Mouse (Mus musculus): ENCODE data around the gene Rpusd4.

The Rpusd4 gene

DNA sequence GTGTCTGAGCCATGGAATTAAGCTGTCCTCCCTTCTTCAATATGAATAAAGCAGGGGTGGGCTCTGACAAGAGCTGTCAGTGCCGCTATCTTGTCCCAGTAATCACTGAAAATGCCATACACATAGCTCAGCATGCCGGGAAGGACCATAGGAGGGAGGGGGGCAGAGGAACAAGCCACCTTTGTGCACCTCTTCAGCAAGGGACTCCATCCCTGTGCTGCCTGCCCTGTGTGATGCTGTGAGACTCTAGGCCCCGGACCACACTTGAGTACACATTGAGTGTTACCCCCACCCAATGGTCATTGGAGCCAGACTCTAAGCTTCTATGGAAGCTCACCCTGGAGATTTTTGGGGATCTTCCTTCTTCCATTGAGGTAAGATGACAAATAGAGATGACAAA is 18.7 kb downstream of the Rpusd4 start:
- no peak for DNase-seq (ENCODE audit: low read depth)

DNA sequence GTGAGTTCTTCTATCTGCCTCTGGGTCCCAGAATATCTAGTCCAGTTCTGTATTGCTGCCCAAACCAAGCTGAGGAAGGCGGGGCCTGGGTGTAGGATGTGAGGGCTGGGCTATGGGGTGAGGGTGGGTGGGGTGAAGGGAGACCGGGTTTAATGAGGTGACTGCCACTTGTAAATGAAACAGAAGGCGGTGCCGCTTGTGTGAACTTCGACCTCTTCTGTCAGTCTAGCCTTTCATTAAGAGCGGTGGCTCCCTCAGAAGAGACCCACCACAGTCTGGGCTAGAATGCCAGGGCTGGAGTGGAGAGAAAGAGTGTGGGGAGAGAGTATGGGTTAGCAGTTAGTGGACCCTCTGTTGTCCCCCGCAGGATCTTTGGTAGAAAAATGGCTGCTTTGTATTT is 22.3 kb downstream of the Rpusd4 start:
- no peak for DNase-seq (ENCODE audit: low read depth)

DNA sequence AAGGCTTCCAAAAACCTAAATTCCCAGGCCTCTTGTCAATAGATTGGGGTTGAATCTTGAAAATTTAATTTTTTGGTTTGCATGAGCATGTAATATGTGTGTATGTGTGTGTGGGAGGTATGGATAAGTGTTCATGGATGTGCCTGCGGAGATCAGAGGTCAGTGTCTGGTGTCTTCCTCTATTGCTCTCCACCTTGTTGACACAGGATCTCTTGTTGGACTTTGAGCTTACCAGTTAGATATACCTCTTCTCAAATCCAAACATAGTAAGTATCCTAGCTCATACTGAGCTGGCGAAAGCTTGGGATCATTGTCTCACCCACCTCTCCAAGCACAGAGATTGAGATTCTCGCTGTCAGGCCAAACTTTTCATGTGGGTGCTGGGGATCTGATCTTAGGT is 22.8 kb downstream of the Rpusd4 start:
- DNase-seq (ENCODE audit: low read depth) = no peak

DNA sequence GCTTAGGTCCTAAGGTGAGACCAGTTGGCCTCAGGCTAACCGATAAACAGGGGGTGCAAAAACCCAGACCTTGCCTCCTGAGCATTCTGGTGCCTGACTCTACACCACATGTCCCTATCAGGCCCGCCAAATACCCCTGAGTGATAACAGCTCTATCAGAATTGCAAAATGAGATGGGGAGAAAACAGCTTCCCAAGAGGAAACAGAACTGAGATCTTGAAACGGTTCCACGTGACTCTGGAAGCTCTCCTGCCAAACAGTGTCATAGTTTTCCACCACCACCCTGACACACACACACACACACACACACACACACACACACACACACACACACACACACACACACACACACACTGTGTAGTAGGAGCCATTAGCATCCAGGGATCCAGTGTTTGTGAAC is 23.3 kb downstream of the Rpusd4 start:
- DNase-seq (ENCODE audit: low read depth) = no peak

DNA sequence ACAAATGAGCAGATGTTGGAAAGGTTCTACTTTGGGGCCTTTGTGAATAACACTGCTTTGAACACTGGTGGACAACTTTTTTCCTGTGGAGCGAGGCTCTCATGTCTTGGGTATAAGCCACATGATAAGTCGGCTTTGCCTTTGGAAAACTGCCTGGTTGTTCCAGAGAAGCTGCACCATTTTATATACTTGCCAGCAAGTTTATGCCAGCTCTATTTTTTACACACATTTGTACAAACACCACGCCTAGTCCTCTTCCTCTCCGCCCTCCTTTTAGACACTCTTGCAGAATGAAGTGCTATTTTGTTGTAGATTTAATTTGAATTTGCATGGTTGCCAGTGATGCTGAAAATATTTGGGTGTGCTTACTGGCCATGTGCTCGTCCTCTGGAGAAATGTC is 25.8 kb downstream of the Rpusd4 start:
- no peak for DNase-seq (ENCODE audit: low read depth)

DNA sequence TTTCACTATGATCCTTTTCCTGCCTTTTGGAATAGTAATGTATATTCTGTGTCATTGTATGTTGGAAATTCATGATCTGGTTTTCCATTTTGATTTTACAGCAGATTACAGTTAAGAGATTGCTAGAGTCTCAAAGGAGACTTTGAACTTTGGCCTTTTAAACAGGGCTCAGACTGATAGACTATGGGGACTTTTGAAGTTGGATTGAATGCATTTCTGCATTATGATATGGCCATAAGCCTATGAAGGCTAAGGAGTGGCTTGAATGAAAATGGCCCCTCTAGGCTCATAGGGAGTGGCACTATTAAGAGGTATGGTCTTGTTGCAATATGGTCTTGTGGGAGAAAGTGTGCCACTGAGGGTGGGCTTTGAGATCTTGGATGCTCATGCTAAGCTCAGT is 30.1 kb downstream of the Rpusd4 start:
- no peak for DNase-seq (ENCODE audit: low read depth)

DNA sequence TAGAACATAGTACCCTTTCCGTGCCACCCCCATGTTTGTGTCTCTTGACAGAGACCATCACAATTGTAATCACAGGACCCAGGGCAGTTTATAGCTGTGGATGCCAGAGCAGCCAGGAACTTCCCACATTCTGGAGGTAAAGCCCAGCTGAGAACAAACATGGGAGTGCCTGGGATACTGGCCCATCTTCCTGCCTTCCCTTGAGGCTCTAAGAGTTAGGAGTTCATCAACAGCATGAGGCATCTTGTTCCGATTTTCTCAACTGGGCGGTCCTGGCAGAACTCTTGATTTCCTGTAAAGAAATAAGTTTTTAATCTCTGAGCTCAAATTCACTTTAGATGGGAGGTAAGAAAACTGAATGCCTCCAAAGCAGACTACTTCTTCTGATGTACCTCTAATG is 34.5 kb downstream of the Rpusd4 start:
- no peak for DNase-seq (ENCODE audit: low read depth)

DNA sequence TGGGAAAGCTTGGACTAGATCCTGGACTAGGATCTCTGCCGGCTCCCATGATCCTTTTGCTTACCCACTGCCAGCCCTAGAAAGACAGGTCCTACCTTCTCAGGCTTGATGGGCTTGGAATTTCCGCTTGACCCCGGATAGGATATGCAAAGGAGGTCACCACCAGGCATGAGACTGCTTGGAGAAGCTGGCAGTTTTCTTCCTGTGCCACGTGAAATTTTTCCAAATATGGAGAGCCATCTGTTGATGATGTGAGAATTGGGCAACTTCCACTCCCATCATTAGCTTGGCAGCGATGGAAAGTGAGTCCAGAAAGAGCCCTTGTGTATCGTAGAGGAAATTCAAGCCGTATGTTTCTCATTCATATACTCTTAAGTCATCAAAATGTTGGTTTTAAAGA is 39.8 kb downstream of the Rpusd4 start:
- DNase-seq (ENCODE audit: low read depth) = no peak

DNA sequence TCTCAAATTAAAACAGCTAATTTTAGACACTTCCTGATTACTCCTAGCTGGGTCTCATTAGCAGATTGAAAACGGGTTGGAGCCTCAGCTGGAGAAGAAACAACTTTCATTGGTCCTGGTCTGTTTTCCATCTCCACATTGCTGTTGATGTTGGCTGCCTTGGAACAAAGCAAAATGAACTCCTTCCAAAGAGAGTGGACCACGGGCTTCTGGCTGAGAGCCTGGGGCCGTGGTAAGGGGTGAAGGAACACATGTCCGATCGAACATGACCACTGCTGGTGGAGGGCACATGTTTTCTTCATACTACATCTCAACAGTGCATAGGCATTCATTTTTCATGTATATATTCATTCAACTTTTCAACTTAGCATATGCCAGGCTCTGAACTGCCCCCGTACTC is 42.7 kb downstream of the Rpusd4 start:
- DNase-seq (ENCODE audit: low read depth) = no peak

DNA sequence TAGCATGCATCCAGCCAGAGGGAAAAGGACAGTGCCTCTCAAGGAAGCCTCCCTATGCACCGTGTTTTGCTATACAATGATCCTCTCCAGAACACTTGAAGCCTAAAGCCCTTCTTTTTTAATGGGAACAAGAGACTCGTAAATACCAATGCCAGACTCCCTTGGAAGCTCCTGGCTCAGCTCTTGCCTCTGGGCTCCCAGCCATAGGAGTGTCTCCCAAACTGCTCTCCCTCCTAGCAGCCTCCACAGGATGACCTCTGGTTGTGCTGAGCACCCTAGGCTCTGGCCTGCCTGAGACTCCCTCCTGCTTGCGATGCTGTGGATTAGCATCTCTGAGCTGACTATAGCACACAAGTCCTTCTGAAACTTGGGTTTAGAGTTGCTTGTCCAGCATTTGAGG is 44.9 kb downstream of the Rpusd4 start:
- no peak for DNase-seq (ENCODE audit: low read depth)

DNA sequence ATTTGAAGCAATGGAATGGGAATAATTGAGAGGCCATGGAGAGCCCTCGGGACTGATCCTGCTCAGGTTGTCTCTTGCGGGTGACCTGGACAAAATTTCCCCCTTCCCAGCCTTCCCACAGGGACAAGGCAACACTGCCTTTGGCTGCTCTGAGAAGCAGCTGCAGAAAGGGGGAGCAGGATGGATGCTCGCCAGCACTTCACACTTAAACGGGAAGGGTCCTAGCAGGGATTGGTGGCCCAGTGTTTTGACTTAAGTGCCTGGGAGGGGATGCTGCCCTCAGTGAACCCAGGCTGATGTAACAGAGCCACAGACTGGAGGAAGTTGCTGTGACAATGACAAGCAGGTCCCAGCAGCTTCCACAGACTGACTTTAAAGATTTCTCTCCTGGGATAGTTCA is 45.9 kb downstream of the Rpusd4 start:
- DNase-seq (ENCODE audit: low read depth) = no peak

DNA sequence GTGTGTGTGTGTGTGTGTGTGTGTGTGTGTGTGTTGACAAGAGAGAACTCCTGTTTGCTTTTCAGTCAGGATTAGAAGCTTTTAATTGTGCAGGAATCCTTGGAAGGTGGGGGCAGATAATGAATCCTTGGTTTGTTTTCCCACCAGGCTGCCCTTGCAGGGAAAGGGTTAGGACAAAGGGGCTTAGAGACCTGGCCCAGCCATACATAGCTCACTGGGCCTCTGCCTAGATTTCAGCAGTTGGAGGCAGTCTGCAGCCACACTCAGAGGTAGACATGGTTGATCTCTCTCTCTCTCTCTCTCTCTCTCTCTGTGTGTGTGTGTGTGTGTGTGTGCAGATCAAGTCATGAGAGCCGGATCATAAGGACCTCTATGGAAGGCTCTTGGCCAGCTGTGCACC is 46.6 kb downstream of the Rpusd4 start:
- DNase-seq (ENCODE audit: low read depth) = no peak

DNA sequence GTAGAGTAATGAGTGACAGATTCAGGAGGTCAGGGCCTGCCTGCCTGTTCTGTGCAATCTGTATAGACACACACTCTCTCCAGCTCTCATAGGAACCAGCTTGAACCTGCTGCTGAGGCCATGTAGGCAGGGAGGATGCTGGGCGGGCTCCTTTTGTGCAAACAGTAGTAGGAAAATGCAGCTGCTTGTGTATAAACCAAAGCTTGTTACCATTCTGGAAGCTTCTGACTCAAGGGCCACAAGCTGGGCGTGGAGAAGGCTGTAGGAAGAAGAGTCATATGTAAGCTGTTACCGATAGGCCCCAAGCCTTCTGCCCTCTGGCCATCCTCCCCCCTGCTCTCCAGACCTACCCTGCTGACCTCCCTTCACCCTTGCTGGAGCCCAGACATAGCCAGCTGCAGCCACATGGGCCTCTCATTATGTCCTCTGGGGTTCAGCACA is 49.1 kb downstream of the Rpusd4 start:
- DNase-seq (ENCODE audit: low read depth) = no peak

DNA sequence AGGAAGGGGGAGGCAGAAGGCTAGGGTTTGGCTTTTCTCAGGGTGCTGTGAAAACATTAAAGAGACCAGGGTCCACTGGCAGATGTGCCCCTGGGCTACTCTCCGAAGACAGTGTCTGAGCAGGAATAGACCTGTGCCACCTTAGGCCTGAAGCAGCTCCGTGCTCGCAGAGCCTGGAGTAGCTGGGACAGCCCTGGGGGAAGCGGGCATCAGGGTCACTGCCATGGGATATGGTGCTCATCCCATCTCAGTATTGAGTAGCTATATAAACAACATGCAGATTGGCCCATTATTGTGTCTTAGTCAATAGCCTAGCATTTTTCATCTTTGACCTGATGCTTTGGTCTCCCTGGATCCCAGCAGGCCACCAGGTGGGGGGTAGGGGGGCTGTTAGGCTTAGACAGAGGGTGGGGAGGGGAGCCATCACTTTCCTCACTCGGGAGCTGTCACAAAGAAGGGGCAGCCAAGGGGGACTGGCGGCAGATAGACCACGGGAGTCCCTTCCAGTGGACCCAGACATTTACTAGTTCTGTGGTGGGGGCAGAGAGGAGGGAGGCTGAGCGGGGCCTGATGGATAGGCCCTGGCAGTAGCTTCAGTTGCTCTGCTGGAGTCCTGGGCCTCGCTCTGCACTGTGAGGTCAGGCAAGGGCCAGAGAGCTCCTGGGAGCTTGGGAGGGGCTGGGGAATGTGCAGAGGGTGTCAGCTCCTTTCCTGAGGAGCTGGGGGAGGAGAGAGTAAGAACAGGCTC is 49.7 kb downstream of the Rpusd4 start:
- DNase-seq (ENCODE audit: low read depth) = no peak

DNA sequence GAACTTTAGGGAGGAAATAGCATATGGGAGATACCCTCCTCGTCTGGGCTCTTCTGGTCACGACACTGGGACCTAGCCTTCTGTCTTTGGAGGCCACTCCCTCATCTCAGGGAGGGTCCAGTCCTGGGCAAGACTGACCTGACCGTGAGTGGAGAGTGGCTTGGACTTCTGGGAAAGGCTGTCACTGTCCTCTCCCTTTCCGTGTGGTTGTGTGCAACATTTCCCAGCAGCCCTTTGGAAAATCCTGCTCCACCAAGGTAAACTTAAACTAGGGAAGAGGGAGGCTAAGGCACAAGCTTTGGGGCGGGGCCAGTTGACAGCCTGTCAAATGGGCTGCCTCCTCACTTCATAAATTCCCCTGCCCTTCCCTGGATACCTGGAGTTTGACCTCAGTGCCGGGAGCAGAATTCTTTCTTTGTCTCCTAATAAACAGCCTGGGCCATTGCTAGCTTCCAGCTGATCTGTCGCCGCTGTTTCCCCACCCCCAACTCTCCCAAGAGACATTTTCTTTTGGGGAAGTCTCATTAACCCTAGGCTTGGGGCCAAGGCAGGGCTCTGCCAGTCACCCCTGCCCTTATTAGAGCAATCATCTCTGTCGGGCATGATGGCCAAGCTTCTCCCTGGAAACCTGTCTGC is 51.0 kb downstream of the Rpusd4 start:
- no peak for DNase-seq (ENCODE audit: low read depth)

DNA sequence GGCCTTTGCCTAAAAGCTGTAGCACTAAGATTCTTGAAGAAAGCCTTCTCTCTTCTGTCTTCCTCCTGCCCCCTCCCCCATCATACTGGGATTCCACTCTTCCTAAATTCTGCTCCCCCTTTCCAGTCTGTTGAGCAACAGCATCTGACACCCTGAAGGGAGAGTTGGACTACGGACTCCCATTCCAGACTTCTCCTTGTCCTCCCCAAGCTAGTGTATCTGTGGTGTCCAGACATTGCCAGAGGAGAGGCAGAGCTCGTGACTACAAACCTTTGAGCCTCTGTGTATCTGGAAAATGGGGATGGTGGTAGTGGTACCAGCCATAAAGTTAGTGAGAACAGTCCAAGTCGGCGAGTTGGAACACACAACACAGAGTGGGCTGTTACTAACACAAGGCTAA is 52.6 kb downstream of the Rpusd4 start:
- DNase-seq (ENCODE audit: low read depth) = no peak

DNA sequence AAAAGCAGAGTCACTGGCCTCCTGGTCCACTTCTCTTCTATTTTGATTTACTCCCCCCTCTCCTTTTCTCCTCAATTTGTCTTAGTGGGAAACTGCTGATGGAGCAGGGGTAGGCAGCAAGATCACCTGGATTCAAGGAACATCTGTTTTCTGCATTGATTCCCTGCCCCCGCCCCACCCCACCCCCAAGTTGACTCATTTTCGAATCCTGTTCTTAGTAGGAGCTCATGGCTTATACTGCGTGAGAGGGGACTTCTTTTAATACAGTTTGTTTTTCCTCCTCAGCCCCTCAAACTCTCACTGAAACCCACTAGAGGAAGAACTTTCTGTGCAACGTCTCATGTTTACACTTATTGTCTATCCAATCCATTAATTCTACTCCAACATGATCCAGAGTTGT is 56.3 kb downstream of the Rpusd4 start:
- no peak for DNase-seq (ENCODE audit: low read depth)

DNA sequence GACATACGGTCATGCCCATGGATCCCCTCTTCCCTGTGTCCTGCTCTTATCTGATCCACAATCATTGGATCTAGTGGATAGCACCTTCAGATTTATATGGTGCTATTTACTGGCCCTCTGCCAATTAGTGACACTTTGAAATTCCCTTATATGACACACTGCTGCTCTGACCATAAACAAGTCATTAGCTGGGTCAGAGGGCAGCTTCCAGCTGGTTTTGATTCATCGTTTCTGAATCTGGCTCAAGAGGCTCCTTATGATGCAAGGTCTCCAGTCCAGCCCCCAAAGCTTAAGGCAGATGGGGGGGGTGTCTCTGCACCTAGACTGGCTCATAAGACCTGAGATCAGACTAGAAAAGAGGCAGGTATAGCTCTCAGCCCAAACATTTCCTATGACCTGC is 56.9 kb downstream of the Rpusd4 start:
- no peak for DNase-seq (ENCODE audit: low read depth)

DNA sequence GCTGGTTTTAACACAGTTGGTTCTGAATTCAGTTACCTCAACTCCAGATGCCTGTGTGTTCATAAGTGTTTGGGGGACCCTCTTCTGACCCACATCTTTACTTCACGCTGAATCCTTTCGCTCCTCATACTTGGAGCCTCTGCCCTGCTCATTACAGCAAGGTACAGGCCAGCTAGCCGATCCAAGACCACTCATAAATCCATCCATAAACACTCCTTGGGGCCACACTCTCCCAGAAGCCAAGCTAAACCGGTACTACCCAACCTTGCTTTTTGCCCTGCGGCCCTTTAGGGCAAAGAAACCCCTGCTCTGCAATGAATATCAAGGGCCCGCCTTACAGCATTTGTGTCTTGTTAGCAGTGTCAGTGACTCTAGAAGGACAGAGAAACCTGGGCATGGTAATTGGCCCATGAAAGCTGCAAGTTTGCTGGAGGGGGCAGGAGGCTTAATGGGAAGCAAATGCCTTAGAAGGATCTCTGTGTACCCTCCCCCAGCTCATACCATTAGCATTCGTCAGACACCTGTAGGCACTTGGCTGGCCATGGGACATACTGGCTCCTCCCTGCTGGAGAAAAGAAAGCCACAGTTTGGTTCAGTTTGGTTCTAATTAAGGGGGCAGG is 59.1 kb downstream of the Rpusd4 start:
- DNase-seq (ENCODE audit: low read depth) = no peak
